Mouse (Mus musculus): ENCODE results near the gene Thbs2. TPM values are rescaled to one million over a fixed set of nuclear protein-coding genes. Genes with fewer than 3 reads are reported as not detected.

Thbs2 gene
- polyA plus RNA-seq, 1 experiment from 2014 or later: 1.3 TPM

Other genes with a start within 250 kb of the Thbs2 start
- gene Wdr27, start 248.9 kb upstream of the Thbs2 start, polyA plus RNA-seq (2016; fragmentation: Nextera tagmentation; extraction: Ambion mirVana): 3.2 TPM in 2 replicates
- 29.8 and 32.8 TPM in 2 replicates for gene 1600012H06Rik, start 248.9 kb upstream of the Thbs2 start, polyA plus RNA-seq (2016; fragmentation: Nextera tagmentation; extraction: Ambion mirVana)

All from heart, embryonic 10.5 days (tissue).